Mouse (Mus musculus) spleen, adult 2 months (tissue): Measurements from ENCODE around the gene Sub1. TPM values are rescaled to one million over a fixed set of nuclear protein-coding genes. Genes with fewer than 3 reads are reported as not detected.

ENCODE experiments used
- DNase-seq, 2 experiments: peaks; one replicate each; pipeline versions ENCODE4 v3.0.0 to v3.0.0-alpha.2; 2012 to 2021; ENCODE audit warnings: low spot score in 2 of 2, low read depth in 1 of 2
- H3K27ac ChIP-seq: fragments of 200-500 bp; 2 replicates; pipeline ENCODE4 v1.5.1; 2012; ENCODE audit warnings: low read length, inconsistent platforms; ENCODE audit not compliant: insufficient read depth
- H3K27me3 ChIP-seq: fragments of 200-500 bp; 2 replicates; pipeline ENCODE4 v1.6.1; 2012; ENCODE audit warnings: mild to moderate bottlenecking, moderate library complexity, low read length, inconsistent platforms; ENCODE audit not compliant: control insufficient read depth, insufficient read depth
- H3K36me3 ChIP-seq: fragments of 200-500 bp; 2 replicates; pipeline ENCODE4 v1.6.1; 2012; ENCODE audit warnings: mild to moderate bottlenecking, low read length, inconsistent platforms; ENCODE audit not compliant: control insufficient read depth, insufficient read depth
- H3K4me1 ChIP-seq: fragments of 200-500 bp; 2 replicates; pipeline ENCODE4 v1.6.1; 2011; ENCODE audit warnings: inconsistent platforms; ENCODE audit not compliant: control insufficient read depth, insufficient read depth, insufficient read length
- H3K4me3 ChIP-seq: fragments of 200-500 bp; 2 replicates; pipeline ENCODE4 v1.5.1; 2011; ENCODE audit warnings: mild to moderate bottlenecking, inconsistent platforms; ENCODE audit not compliant: insufficient read depth, insufficient read length; ENCODE audit errors: extremely low read depth
- CTCF ChIP-seq: fragments of 200-500 bp; IDR thresholded peaks from 2 replicates; pipeline ENCODE4 v1.5.1; 2011; ENCODE audit warnings: mild to moderate bottlenecking, inconsistent platforms; ENCODE audit not compliant: insufficient read depth, insufficient read length, insufficient replicate concordance; ENCODE audit errors: extremely low read depth
- POLR2A ChIP-seq: fragments of 200-500 bp; IDR thresholded peaks from 2 replicates; pipeline ENCODE4 v1.6.1; 2011; ENCODE audit warnings: low read depth, low read length, inconsistent platforms
- WGBS: fragments of 180-500 bp; shearing (Covaris S2); methylation state at CpG from one replicate; pipeline ENCODE4 v1.1.7; 2018; 5-methylcytosine and 5-hydroxymethylcytosine counted together
- polyA plus RNA-seq: library from polyadenylated mRNA; depleted of rRNA; stranded (reverse); fragments of >200 nt; gene quantifications from 2 replicates; pipeline ENCODE4 v1.2.3, GENCODE M21; 2012; rRNA removed

Sub1 gene
- polyA plus RNA-seq, 1 experiment, result 2.9 TPM

- Histone ChIP-seq H3K4me3 (no peak overlapping the region), H3K27me3 (no peaks in the 10 kb centered on the region), H3K36me3 (no peaks in the 10 kb centered on the region), H3K4me1 (no peaks in the 10 kb centered on the region), H3K27ac (no peak overlapping the region)
- TF ChIP-seq CTCF, result no peak
- TF ChIP-seq POLR2A, result no peak
- WGBS, result 73% methylated on average over 4 of the region's 4 CpGs
- no peak for DNase-seq
These were observed 42.6 kb downstream of the Sub1 start for GRCm38 (mm10) chr15:11954190-11954589.

DNA sequence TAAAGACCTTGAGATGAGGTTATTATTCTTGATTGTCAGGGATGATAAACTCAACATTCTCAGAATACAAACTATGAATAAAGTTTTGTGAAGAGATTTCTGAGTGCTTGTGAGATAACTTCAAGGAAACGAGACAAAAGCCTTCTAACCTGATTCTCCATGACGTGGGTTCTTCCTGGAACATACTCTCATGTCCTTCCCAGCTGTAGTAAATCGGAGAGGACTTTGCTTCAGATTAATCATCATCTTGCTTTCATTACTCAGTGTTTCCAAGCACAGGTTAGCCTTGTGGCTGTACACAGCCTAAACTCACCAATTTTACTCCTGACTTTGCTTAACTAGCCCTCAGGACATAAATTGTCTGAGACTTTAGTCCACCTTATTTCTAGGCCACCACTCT, 44.6 kb downstream of the Sub1 start:
- no peaks in the 10 kb centered on the region for H3K36me3 ChIP-seq
- H3K27me3 ChIP-seq, result no peaks in the 10 kb centered on the region
- 79% methylated on average over 3 of the region's 3 CpGs for WGBS
- TF ChIP-seq CTCF, result no peak
- TF ChIP-seq POLR2A, result no peak
- H3K27ac ChIP-seq, result no peak overlapping the region
- no peaks in the 10 kb centered on the region for H3K4me1 ChIP-seq
- DNase-seq, result no peak
- H3K4me3 ChIP-seq, result no peak overlapping the region

GRCm38 (mm10) chr15:11951181-11951580, 45.6 kb downstream of the Sub1 start:
- DNase-seq, result no peak
- Histone ChIP-seq H3K36me3 (no peaks in the 10 kb centered on the region), H3K4me3 (no peak overlapping the region), H3K27ac (no peak overlapping the region), H3K27me3 (no peaks in the 10 kb centered on the region), H3K4me1 (no peaks in the 10 kb centered on the region)
- 97% methylated on average over 7 of the region's 7 CpGs for WGBS
- TF ChIP-seq CTCF (no peak), POLR2A (no peak)

- no peaks in the 10 kb centered on the region for H3K4me1 ChIP-seq
- TF ChIP-seq CTCF, result no peak
- no peak for TF ChIP-seq POLR2A
- no peaks in the 10 kb centered on the region for H3K36me3 ChIP-seq
- DNase-seq, result no peak
- no peaks in the 10 kb centered on the region for H3K27me3 ChIP-seq
- H3K27ac ChIP-seq, result no peak overlapping the region
- no peak overlapping the region for H3K4me3 ChIP-seq
- 93% methylated on average over 10 of the region's 10 CpGs for WGBS
These were observed 46.6 kb downstream of the Sub1 start for GRCm38 (mm10) chr15:11950144-11950543.

GRCm38 (mm10) chr15:11949490-11949889, 47.3 kb downstream of the Sub1 start:
- Histone ChIP-seq H3K4me1 (no peaks in the 10 kb centered on the region), H3K4me3 (no peak overlapping the region), H3K27me3 (no peaks in the 10 kb centered on the region), H3K36me3 (no peaks in the 10 kb centered on the region), H3K27ac (no peak overlapping the region)
- TF ChIP-seq POLR2A (no peak), CTCF (no peak)
- 90% methylated on average over 3 of the region's 3 CpGs for WGBS
- DNase-seq, result no peak

- DNase-seq, result no peak
- H3K36me3 ChIP-seq, result no peaks in the 10 kb centered on the region
- TF ChIP-seq POLR2A, result no peak
- no peak for TF ChIP-seq CTCF
- no peaks in the 10 kb centered on the region for H3K27me3 ChIP-seq
- H3K4me1 ChIP-seq, result no peaks in the 10 kb centered on the region
- H3K27ac ChIP-seq, result no peak overlapping the region
- H3K4me3 ChIP-seq, result no peak overlapping the region
- 90% methylated on average over 5 of the region's 5 CpGs for WGBS
These were observed 55.9 kb downstream of the Sub1 start for GRCm38 (mm10) chr15:11940855-11941254.

Other genes starting within 250 kb of the Sub1 start
- gene Npr3, start 89.7 kb downstream of the Sub1 start, polyA plus RNA-seq, result 0.32 and 0.33 TPM in 2 replicates
- gene Zfr, start 120.8 kb upstream of the Sub1 start, polyA plus RNA-seq, result 77.2 and 93.5 TPM in 2 replicates
- 17.7 and 19.1 TPM in 2 replicates for gene Mtmr12, start 208.0 kb upstream of the Sub1 start, polyA plus RNA-seq